Comparison of ENCODE assay signal across 9 mouse cellular contexts in genomic region chr1:185229406-185230201, GRCm38 (mm10). TPM values are rescaled to one million over a fixed set of nuclear protein-coding genes. Genes with fewer than 3 reads are reported as not detected.
DNase-seq lines count a peak whose midpoint lies in the region; ATAC-seq lines count a peak whose summit lies in the region.
"Had no signal": no experiment of that assay in that cellular context is flagged by ENCODE, and none has a peak within 500 bp of the region (broad histone marks: within the 10 kb centered on the region; RNA-seq: fewer than 3 reads in every experiment).

No protein-coding gene starts in this region.

- H3K9me3 ChIP-seq in liver, embryonic 11.5 days (ENCODE audit: control insufficient read depth, low read length), result no peaks in the 10 kb centered on the region
- no peaks in the 10 kb centered on the region for H3K9me3 ChIP-seq in stomach, embryonic 16.5 days (replicated peaks; ENCODE audit: control insufficient read depth, low read length)
- H3K9me3 ChIP-seq: hindbrain, embryonic 15.5 days had no signal

- peaks cover 15% of the 10 kb centered on the region for H3K4me1 ChIP-seq in liver, embryonic 11.5 days (replicated peaks; ENCODE audit: control insufficient read depth, insufficient read depth, low read length)
- H3K4me1 ChIP-seq in stomach, embryonic 16.5 days (ENCODE audit: control insufficient read depth, insufficient read depth, low read length), result peaks cover 11% of the 10 kb centered on the region; the same call in 1 of the 2 replicates
- H3K4me1 ChIP-seq: hindbrain, embryonic 15.5 days had no signal

- peak overlapping the region; percentile 53; the same call in 1 of the 2 replicates for H3K27ac ChIP-seq in liver, embryonic 11.5 days (ENCODE audit: low read depth, low read length)
- H3K27ac ChIP-seq in stomach, embryonic 16.5 days (ENCODE audit: low read length), result peak overlapping the region; percentile 71
- H3K27ac ChIP-seq: hindbrain, embryonic 15.5 days had no signal

- H3K4me2 ChIP-seq in liver, embryonic 11.5 days, result no peak overlapping the region
- H3K4me2 ChIP-seq in stomach, embryonic 16.5 days (ENCODE audit: low read depth, low read length), result no peak overlapping the region
- H3K4me2 ChIP-seq: hindbrain, embryonic 15.5 days had no signal

- peaks cover 20% of the 10 kb centered on the region for H3K36me3 ChIP-seq in liver, embryonic 11.5 days (ENCODE audit: control insufficient read depth, insufficient read depth, low read length)
- H3K36me3 ChIP-seq in stomach, embryonic 16.5 days (ENCODE audit: control insufficient read depth, insufficient read depth, low read length), result 0 out of 2 replicates have a peak, but pooled peaks cover 3% of the 10 kb centered on the region

- no peak overlapping the region for H3K4me3 ChIP-seq in liver, embryonic 11.5 days (ENCODE audit: low read depth, low read length)
- H3K4me3 ChIP-seq in stomach, embryonic 16.5 days (replicated peaks; ENCODE audit: low read length), result no peak overlapping the region
- H3K4me3 ChIP-seq: hindbrain, embryonic 15.5 days had no signal

- no peak for DNase-seq in cerebellum, adult 11-12 months
- peak; percentile 21 for DNase-seq in ovary, adult 18-20 months (ENCODE audit: low spot score)
- DNase-seq in ovary, postnatal 10 days (ENCODE audit: low spot score), result no peak
- DNase-seq in heart, adult 8-10 months (ENCODE audit: low spot score), result peak; percentile 40
- no peak for DNase-seq in liver, embryonic 11.5 days (ENCODE audit: low spot score)
- DNase-seq in embryo, embryonic 9.5 days (ENCODE audit: extremely low spot score), result no peak

- H3K9ac ChIP-seq in liver, embryonic 11.5 days (ENCODE audit: low read depth, low read length), result 0 out of 2 replicates have a peak overlapping the region, but pooled peaks have one; percentile 42
- H3K9ac ChIP-seq in stomach, embryonic 16.5 days (ENCODE audit: low read length), result no peak overlapping the region; the same call in 1 of the 2 replicates
- H3K9ac ChIP-seq: hindbrain, embryonic 15.5 days had no signal

- no peaks in the 10 kb centered on the region for H3K27me3 ChIP-seq in liver, embryonic 11.5 days (replicated peaks; ENCODE audit: control insufficient read depth, insufficient read depth, low read length)
- H3K27me3 ChIP-seq in stomach, embryonic 16.5 days (ENCODE audit: control insufficient read depth, insufficient read depth, low read length), result no peaks in the 10 kb centered on the region
- H3K27me3 ChIP-seq: hindbrain, embryonic 15.5 days had no signal

- WGBS in liver, embryonic 11.5 days, result 50% methylated on average over 7 of the region's 7 CpGs
- 30% methylated on average over 7 of the region's 7 CpGs for WGBS in stomach, embryonic 16.5 days

- ATAC-seq in cerebellum, adult (ENCODE audit: insufficient number of reproducible peaks, low FRiP score, low TSS enrichment), result peak; percentile 66; the same call in 1 of the 2 replicates
- peak; percentile 91 for ATAC-seq in liver, embryonic 11.5 days (replicated peaks; ENCODE audit: low FRiP score)
- peak; percentile 90 for ATAC-seq in stomach, embryonic 16.5 days (ENCODE audit: insufficient read depth, low FRiP score)

RNA-seq across cellular contexts. Expression of gene Rab3gap2, which starts 25.7 kb away (rescaled TPM):
- total RNA-seq in heart, adult 8-10 months (2022), result 10 to 100 TPM; 19.6 to 23.0 (median 20.8) TPM
- polyA plus RNA-seq in liver, embryonic 11.5 days (2014; fragmentation: Nextera tagmentation; extraction: Ambion mirVana), result 26.4 and 29.6 TPM in 2 replicates
- polyA plus RNA-seq in stomach, embryonic 16.5 days (2015; fragmentation: Nextera tagmentation; extraction: Ambion mirVana), result 24.0 and 24.9 TPM in 2 replicates

Comparison
In these comparisons a context has a peak if more than half of its experiments do, and no peak if none do; other contexts are left out.
1. DNase-seq: peak in ovary, adult 18-20 months (single experiment) and heart, adult 8-10 months (single experiment); none in cerebellum, adult 11-12 months (single experiment), ovary, postnatal 10 days (single experiment), liver, embryonic 11.5 days (single experiment) and embryo, embryonic 9.5 days (single experiment).
2. Peak in every context shown above with its lines, with median percentiles within 50 percentile points of each other: ATAC-seq.